Mouse (Mus musculus) lung, postnatal 25 days (tissue): Measurements from ENCODE around the gene Apba1.

ENCODE experiments used
- DNase-seq: peaks from one replicate; pipeline ENCODE4 v3.0.0; 2022; ENCODE audit warnings: low spot score

Gene Apba1

GRCm38 (mm10) chr19:23875819-23876218 is 117.1 kb downstream of the Apba1 start:
- no peak for DNase-seq

GRCm38 (mm10) chr19:23879862-23880261 is 121.2 kb downstream of the Apba1 start:
- no peak for DNase-seq

GRCm38 (mm10) chr19:23886169-23886568 is 127.5 kb downstream of the Apba1 start:
- no peak for DNase-seq

- no peak for DNase-seq
These were observed 132.7 kb downstream of the Apba1 start for GRCm38 (mm10) chr19:23891421-23891820.

GRCm38 (mm10) chr19:23892633-23893032 is 133.9 kb downstream of the Apba1 start:
- DNase-seq = no peak

- peak; percentile 10 for DNase-seq
These were observed 134.6 kb downstream of the Apba1 start for GRCm38 (mm10) chr19:23893093-23893889.

GRCm38 (mm10) chr19:23893946-23894345 is 135.3 kb downstream of the Apba1 start:
- DNase-seq = no peak

- DNase-seq = no peak
These were observed 136.1 kb downstream of the Apba1 start for GRCm38 (mm10) chr19:23894822-23895221.

GRCm38 (mm10) chr19:23896915-23897314 is 138.2 kb downstream of the Apba1 start:
- no peak for DNase-seq

- no peak for DNase-seq
These were observed 139.8 kb downstream of the Apba1 start for GRCm38 (mm10) chr19:23898501-23898900.

- DNase-seq = peak; percentile 34
These were observed 142.5 kb downstream of the Apba1 start for GRCm38 (mm10) chr19:23901177-23901576.

GRCm38 (mm10) chr19:23901768-23902167 is 143.1 kb downstream of the Apba1 start:
- DNase-seq = no peak

- no peak for DNase-seq
These were observed 144.4 kb downstream of the Apba1 start for GRCm38 (mm10) chr19:23903066-23903465.

- no peak for DNase-seq
These were observed 146.2 kb downstream of the Apba1 start for GRCm38 (mm10) chr19:23904922-23905321.

- DNase-seq = no peak
These were observed 147.1 kb downstream of the Apba1 start for GRCm38 (mm10) chr19:23905772-23906171.

- DNase-seq = no peak
These were observed 151.7 kb downstream of the Apba1 start for GRCm38 (mm10) chr19:23910345-23910744.

GRCm38 (mm10) chr19:23919384-23920219 is 160.9 kb downstream of the Apba1 start:
- DNase-seq = no peak

GRCm38 (mm10) chr19:23920220-23920544 is 161.5 kb downstream of the Apba1 start:
- DNase-seq = no peak

- DNase-seq = no peak
These were observed 163.9 kb downstream of the Apba1 start for GRCm38 (mm10) chr19:23922601-23923000.

GRCm38 (mm10) chr19:23924057-23924456 is 165.4 kb downstream of the Apba1 start:
- DNase-seq = no peak

- no peak for DNase-seq
These were observed 166.1 kb downstream of the Apba1 start for GRCm38 (mm10) chr19:23924791-23925190.

- DNase-seq = no peak
These were observed 166.9 kb downstream of the Apba1 start for GRCm38 (mm10) chr19:23925541-23925940.

GRCm38 (mm10) chr19:23930826-23931225 is 172.1 kb downstream of the Apba1 start:
- DNase-seq = no peak
